Comparison of ENCODE assay signal across 13 mouse cellular contexts in genomic region chr5:118620330-118620910, GRCm38 (mm10). TPM values are rescaled to one million over a fixed set of nuclear protein-coding genes. Genes with fewer than 3 reads are reported as not detected.
DNase-seq lines count a peak whose midpoint lies in the region; ATAC-seq and TF ChIP-seq lines count a peak whose summit lies in the region.
"Had no signal": no experiment of that assay in that cellular context is flagged by ENCODE, and none has a peak within 500 bp of the region (broad histone marks: within the 10 kb centered on the region; RNA-seq: fewer than 3 reads in every experiment).

No protein-coding gene starts in this region.

- 85% methylated on average over 7 of the region's 7 CpGs for WGBS in kidney, adult 2 months
- WGBS in limb, embryonic 15.5 days: 82% methylated on average over 7 of the region's 7 CpGs

- no peaks in the 10 kb centered on the region for H3K9me3 ChIP-seq in limb, embryonic 15.5 days
- H3K9me3 ChIP-seq: heart, embryonic 15.5 days; hindbrain, embryonic 15.5 days had no signal

- DNase-seq in kidney, adult 2 months: peak; percentile 14
- no peak for DNase-seq in kidney, adult 18-20 months
- peak; percentile 35 for DNase-seq in thymus, postnatal 4 days
- no peak for DNase-seq in thymus, adult 18-20 months
- DNase-seq in frontal cortex, postnatal 14 days (ENCODE audit: low spot score in 2 of 2): no peak
- DNase-seq in cerebellum, adult 11-12 months: no peak
- DNase-seq: cerebellum, postnatal 36 days; heart, adult 11 months had no signal

- H3K27ac ChIP-seq in kidney, adult 2 months (ENCODE audit: insufficient read depth, low read depth, low read length): no peak overlapping the region
- H3K27ac ChIP-seq in limb, embryonic 15.5 days: 0 out of 2 replicates have a peak overlapping the region, but pooled peaks have one; percentile 5
- H3K27ac ChIP-seq: heart, embryonic 15.5 days had no signal

- H3K4me1 ChIP-seq in kidney, adult 2 months (ENCODE audit: control insufficient read depth, insufficient read depth, low read length): peaks cover 11% of the 10 kb centered on the region
- peaks cover 30% of the 10 kb centered on the region for H3K4me1 ChIP-seq in limb, embryonic 15.5 days

- no peak for TF ChIP-seq CTCF in kidney, adult 2 months (conservative IDR thresholded peaks at IDR 0.05; ENCODE audit: insufficient read depth, insufficient read length, low read depth, low read length)

- H3K9ac ChIP-seq in limb, embryonic 15.5 days: no peak overlapping the region
- H3K9ac ChIP-seq: heart, embryonic 15.5 days; hindbrain, embryonic 15.5 days; lung, embryonic 14.5 days had no signal

- H3K27me3 ChIP-seq in kidney, adult 2 months (replicated peaks; ENCODE audit: control insufficient read depth, insufficient read depth, low read length): no peaks in the 10 kb centered on the region
- H3K27me3 ChIP-seq in limb, embryonic 15.5 days: no peaks in the 10 kb centered on the region
- H3K27me3 ChIP-seq: CH12.LX; heart, embryonic 15.5 days; hindbrain, embryonic 15.5 days had no signal

- ATAC-seq in limb, embryonic 15.5 days (ENCODE audit: insufficient number of reproducible peaks, low FRiP score, low TSS enrichment, low read depth): no peak

- no peaks in the 10 kb centered on the region for H3K36me3 ChIP-seq in kidney, adult 2 months (ENCODE audit: control insufficient read depth, insufficient read depth, low read length)
- no peaks in the 10 kb centered on the region for H3K36me3 ChIP-seq in limb, embryonic 15.5 days
- H3K36me3 ChIP-seq: heart, embryonic 15.5 days; hindbrain, embryonic 15.5 days had no signal

- no peak overlapping the region for H3K4me2 ChIP-seq in limb, embryonic 15.5 days
- H3K4me2 ChIP-seq: heart, embryonic 15.5 days; hindbrain, embryonic 15.5 days; lung, embryonic 14.5 days had no signal

- no peak for TF ChIP-seq POLR2A in kidney, adult 2 months (IDR thresholded peaks at IDR 0.05; ENCODE audit: low read depth, low read length)

- H3K4me3 ChIP-seq in kidney, adult 2 months (ENCODE audit: insufficient read depth, low read depth, low read length): no peak overlapping the region
- H3K4me3 ChIP-seq in limb, embryonic 15.5 days: no peak overlapping the region
- H3K4me3 ChIP-seq: heart, embryonic 15.5 days; hindbrain, embryonic 15.5 days had no signal

RNA-seq across cellular contexts. Expression of gene Med13l, which starts 59.9 kb away (rescaled TPM):
- 10.7 and 11.3 TPM in 2 replicates for polyA plus RNA-seq in kidney, adult 2 months (2012; rRNA removed)
- 14.3 and 16.5 TPM in 2 replicates for polyA plus RNA-seq in limb, embryonic 15.5 days (2015; fragmentation: Nextera tagmentation; extraction: Ambion mirVana)

Comparison
In these comparisons a context has a peak if more than half of its experiments do, and no peak if none do; other contexts are left out.
1. DNase-seq: peak in kidney, adult 2 months (single experiment) and thymus, postnatal 4 days (single experiment); none in kidney, adult 18-20 months (single experiment), thymus, adult 18-20 months (0 of 2), frontal cortex, postnatal 14 days (0 of 2) and cerebellum, adult 11-12 months (single experiment).